Mouse (Mus musculus) megakaryocyte, embryonic 14.5 days (primary cell): Measurements from ENCODE around the gene Nup214. TPM values are rescaled to one million over a fixed set of nuclear protein-coding genes. Genes with fewer than 3 reads are reported as not detected.

Source experiments
- H3K27me3 ChIP-seq: replicated peaks from 2 replicates; pipeline ENCODE3; 2012; ENCODE audit warnings: inconsistent platforms
- H3K36me3 ChIP-seq: replicated peaks from 2 replicates; pipeline ENCODE3; 2012; ENCODE audit warnings: low read length, inconsistent platforms, mixed read lengths
- H3K4me1 ChIP-seq: 2 replicates; pipeline ENCODE4 v1.6.1; 2012; ENCODE audit warnings: inconsistent platforms
- H3K4me3 ChIP-seq: replicated peaks from 2 replicates; pipeline ENCODE3; 2012; ENCODE audit warnings: moderate library complexity, mild to moderate bottlenecking, inconsistent platforms
- H3K9me3 ChIP-seq: 2 replicates; pipeline ENCODE4 v1.6.1; 2012; ENCODE audit warnings: inconsistent platforms
- FLI1 ChIP-seq: IDR thresholded peaks from 2 replicates; pipeline ENCODE4 v1.6.1; 2012; ENCODE audit warnings: low read length, inconsistent platforms, mixed read lengths
- GATA1 ChIP-seq: IDR thresholded peaks from 3 replicates; pipeline ENCODE4 v1.6.1; 2012; ENCODE audit warnings: mixed read lengths, low read length, inconsistent platforms, borderline replicate concordance
- polyA plus RNA-seq: library from polyadenylated mRNA; stranded (reverse); fragments of >175 nt; gene quantifications from 2 replicates; pipeline ENCODE4 v1.2.3, GENCODE M21; 2012; ENCODE audit warnings: low replicate concordance; ENCODE audit not compliant: insufficient read depth

The Nup214 gene
- polyA plus RNA-seq, 1 experiment, result 14.4 TPM

GRCm38 (mm10) chr2:32062626-32063410 is 88.6 kb downstream of the Nup214 start:
- H3K9me3 ChIP-seq, result no peaks in the 10 kb centered on the region
- peaks cover 65% of the 10 kb centered on the region for H3K36me3 ChIP-seq
- no peaks in the 10 kb centered on the region for H3K27me3 ChIP-seq
- H3K4me3 ChIP-seq, result peak overlapping the region; percentile 76
- peaks cover 98% of the 10 kb centered on the region for H3K4me1 ChIP-seq
- TF ChIP-seq FLI1, result no peak
- no peak for TF ChIP-seq GATA1

- Histone ChIP-seq H3K4me3 (peak overlapping the region; percentile 29), H3K36me3 (peaks cover 67% of the 10 kb centered on the region), H3K9me3 (no peaks in the 10 kb centered on the region), H3K27me3 (no peaks in the 10 kb centered on the region), H3K4me1 (peaks cover 100% of the 10 kb centered on the region)
- TF ChIP-seq FLI1, result no peak
- TF ChIP-seq GATA1, result no peak
Measured at GRCm38 (mm10) chr2:32063451-32064151, 89.4 kb downstream of the Nup214 start.

- TF ChIP-seq FLI1 (no peak), GATA1 (no peak)
- Histone ChIP-seq H3K4me3 (peak overlapping the region; percentile 64), H3K27me3 (no peaks in the 10 kb centered on the region), H3K9me3 (no peaks in the 10 kb centered on the region), H3K36me3 (peaks cover 76% of the 10 kb centered on the region), H3K4me1 (peaks cover 100% of the 10 kb centered on the region)
Measured at GRCm38 (mm10) chr2:32064913-32065312, 90.7 kb downstream of the Nup214 start.

- H3K36me3 ChIP-seq, result peaks cover 81% of the 10 kb centered on the region
- no peak overlapping the region for H3K4me3 ChIP-seq
- TF ChIP-seq FLI1 (no peak), GATA1 (no peak)
- H3K27me3 ChIP-seq, result no peaks in the 10 kb centered on the region
- H3K9me3 ChIP-seq, result no peaks in the 10 kb centered on the region
- H3K4me1 ChIP-seq, result peaks cover 95% of the 10 kb centered on the region
Measured at GRCm38 (mm10) chr2:32065371-32065791, 91.1 kb downstream of the Nup214 start.

- H3K9me3 ChIP-seq, result no peaks in the 10 kb centered on the region
- no peak overlapping the region for H3K4me3 ChIP-seq
- H3K27me3 ChIP-seq, result no peaks in the 10 kb centered on the region
- peaks cover 94% of the 10 kb centered on the region for H3K4me1 ChIP-seq
- TF ChIP-seq GATA1, result no peak
- TF ChIP-seq FLI1, result no peak
- H3K36me3 ChIP-seq, result peaks cover 87% of the 10 kb centered on the region
Measured at GRCm38 (mm10) chr2:32066005-32066404, 91.8 kb downstream of the Nup214 start.

- no peaks in the 10 kb centered on the region for H3K9me3 ChIP-seq
- peaks cover 89% of the 10 kb centered on the region for H3K4me1 ChIP-seq
- peaks cover 100% of the 10 kb centered on the region for H3K36me3 ChIP-seq
- H3K4me3 ChIP-seq, result peak overlapping the region; percentile 20
- TF ChIP-seq GATA1, result no peak
- no peak for TF ChIP-seq FLI1
- H3K27me3 ChIP-seq, result no peaks in the 10 kb centered on the region
Measured at GRCm38 (mm10) chr2:32068811-32069607, 94.8 kb downstream of the Nup214 start.

- H3K4me1 ChIP-seq, result peaks cover 89% of the 10 kb centered on the region
- H3K36me3 ChIP-seq, result peaks cover 97% of the 10 kb centered on the region
- TF ChIP-seq GATA1, result no peak
- no peak for TF ChIP-seq FLI1
Measured at GRCm38 (mm10) chr2:32070747-32071146, 96.5 kb downstream of the Nup214 start.

GRCm38 (mm10) chr2:32074404-32074803 is 100.2 kb downstream of the Nup214 start:
- Histone ChIP-seq H3K4me3 (peak overlapping the region; percentile 40), H3K4me1 (peaks cover 81% of the 10 kb centered on the region), H3K9me3 (no peaks in the 10 kb centered on the region), H3K27me3 (no peaks in the 10 kb centered on the region), H3K36me3 (peaks cover 89% of the 10 kb centered on the region)
- TF ChIP-seq FLI1 (no peak), GATA1 (no peak)

More at GRCm38 (mm10) chr2:32070747-32071146, 96.5 kb downstream of the Nup214 start:
- Histone ChIP-seq H3K9me3 (no peaks in the 10 kb centered on the region), H3K27me3 (no peaks in the 10 kb centered on the region), H3K4me3 (peak overlapping the region; percentile 42)

- Histone ChIP-seq H3K9me3 (no peaks in the 10 kb centered on the region), H3K27me3 (no peaks in the 10 kb centered on the region), H3K36me3 (peaks cover 89% of the 10 kb centered on the region), H3K4me1 (peaks cover 86% of the 10 kb centered on the region), H3K4me3 (no peak overlapping the region)
- TF ChIP-seq GATA1 (no peak), FLI1 (no peak)
Measured at GRCm38 (mm10) chr2:32075368-32075767, 101.1 kb downstream of the Nup214 start.

- no peak for TF ChIP-seq GATA1
- no peak for TF ChIP-seq FLI1
- Histone ChIP-seq H3K4me3 (peak overlapping the region; percentile 89), H3K4me1 (peaks cover 87% of the 10 kb centered on the region), H3K27me3 (no peaks in the 10 kb centered on the region), H3K9me3 (no peaks in the 10 kb centered on the region), H3K36me3 (peaks cover 76% of the 10 kb centered on the region)
Measured at GRCm38 (mm10) chr2:32077744-32078143, 103.5 kb downstream of the Nup214 start.
